Comparison of ENCODE assay signal across 8 mouse cellular contexts in genomic region chr1:194746332-194747249, GRCm38 (mm10).
DNase-seq lines count a peak whose midpoint lies in the region; ATAC-seq and TF ChIP-seq lines count a peak whose summit lies in the region.

No protein-coding gene starts in this region.

- intact Hi-C loops in gastrocnemius, postnatal 14 days (cut with DNase I; ENCODE audit: low total_unique reads), result no loop called here
- intact Hi-C loops in left cerebral cortex, postnatal 25 days (cut with DNase I), result no loop called here

- no peak overlapping the region for H3K4me2 ChIP-seq in intestine, postnatal 0 days (replicated peaks; ENCODE audit: low read depth)
- no peak overlapping the region for H3K4me2 ChIP-seq in midbrain, embryonic 12.5 days (replicated peaks)

- peaks cover 4% of the 10 kb centered on the region; the same call in 1 of the 2 replicates for H3K36me3 ChIP-seq in intestine, postnatal 0 days (ENCODE audit: control insufficient read depth, insufficient read depth)
- peaks cover 3% of the 10 kb centered on the region; the same call in 1 of the 2 replicates for H3K36me3 ChIP-seq in midbrain, embryonic 12.5 days

- no peak overlapping the region for H3K9ac ChIP-seq in intestine, postnatal 0 days (ENCODE audit: low read depth, low read length)
- no peak overlapping the region for H3K9ac ChIP-seq in midbrain, embryonic 12.5 days (replicated peaks)

- H3K27me3 ChIP-seq in intestine, postnatal 0 days (replicated peaks; ENCODE audit: control insufficient read depth, insufficient read depth, low read length), result no peaks in the 10 kb centered on the region
- H3K27me3 ChIP-seq in midbrain, embryonic 12.5 days, result no peaks in the 10 kb centered on the region

- H3K27ac ChIP-seq in intestine, postnatal 0 days (ENCODE audit: low read depth, low read length), result no peak overlapping the region
- H3K27ac ChIP-seq in midbrain, embryonic 12.5 days (replicated peaks), result peak overlapping the region; percentile 60

- H3K9me3 ChIP-seq in intestine, postnatal 0 days (ENCODE audit: control insufficient read depth), result no peaks in the 10 kb centered on the region
- no peaks in the 10 kb centered on the region for H3K9me3 ChIP-seq in midbrain, embryonic 12.5 days

- 29% methylated on average over 6 of the region's 6 CpGs for WGBS in intestine, postnatal 0 days
- WGBS in midbrain, embryonic 12.5 days, result 14% methylated on average over 6 of the region's 6 CpGs

- TF ChIP-seq CTCF in intestine, postnatal 0 days (IDR thresholded peaks at IDR 0.05; ENCODE audit: low read depth), result no peak

- ATAC-seq in frontal cortex, adult (ENCODE audit: low TSS enrichment), result no peak
- ATAC-seq in intestine, postnatal 0 days, result peak; percentile 68
- peak; percentile 91 for ATAC-seq in midbrain, embryonic 12.5 days (ENCODE audit: low FRiP score, low read depth)

- DNase-seq in frontal cortex, postnatal 10 days (ENCODE audit: low spot score in 2 of 2), result peak; percentile 61 to 72
- peak; percentile 86 to 93 for DNase-seq in cerebellum, postnatal 10 days
- DNase-seq in gastrocnemius, postnatal 14 days, result peak; percentile 86
- peak; percentile 34 to 40 for DNase-seq in left cerebral cortex, postnatal 25 days (ENCODE audit: low spot score in 2 of 2)
- DNase-seq in urinary bladder, postnatal 14 days (ENCODE audit: low spot score), result peak; percentile 59

- no peak overlapping the region for H3K4me3 ChIP-seq in intestine, postnatal 0 days (ENCODE audit: low read depth, low read length)
- no peak overlapping the region for H3K4me3 ChIP-seq in midbrain, embryonic 12.5 days

- no peaks in the 10 kb centered on the region; the same call in 1 of the 2 replicates for H3K4me1 ChIP-seq in intestine, postnatal 0 days (replicated peaks; ENCODE audit: control insufficient read depth, insufficient read depth, low read length)
- H3K4me1 ChIP-seq in midbrain, embryonic 12.5 days, result peaks cover 36% of the 10 kb centered on the region

Comparison
In these comparisons a context has a peak if more than half of its experiments do, and no peak if none do; other contexts are left out.
1. DNase-seq: peak in every context shown above with its lines; median percentile 90 in cerebellum, postnatal 10 days; 86 in gastrocnemius, postnatal 14 days; 66 in frontal cortex, postnatal 10 days; 59 in urinary bladder, postnatal 14 days; 37 in left cerebral cortex, postnatal 25 days.